Mouse (Mus musculus) erythroblast, embryonic 14.5 days (primary cell): Measurements from ENCODE around the gene Hoxa5.

Source experiments
- GATA1 ChIP-seq: IDR thresholded peaks from 2 replicates; pipeline ENCODE4 v1.6.1; 2012; ENCODE audit warnings: low read length, inconsistent platforms, mixed read lengths
- TAL1 ChIP-seq: IDR thresholded peaks from 3 replicates; pipeline ENCODE4 v1.6.1; 2012; ENCODE audit warnings: low read length, inconsistent platforms, mixed read lengths

- no peak for TF ChIP-seq TAL1
- no peak for TF ChIP-seq GATA1
These were observed 7.6 kb downstream of the Hoxa5 start for GRCm38 (mm10) chr6:52196811-52197210.
